Mouse (Mus musculus) liver (tissue): ENCODE data around the gene Stat3.

Source experiments
- DNase-seq: peaks from one replicate; pipeline ENCODE4 v3.0.0-alpha.2; 2020; ENCODE audit warnings: mixed read lengths

Stat3 gene

DNA sequence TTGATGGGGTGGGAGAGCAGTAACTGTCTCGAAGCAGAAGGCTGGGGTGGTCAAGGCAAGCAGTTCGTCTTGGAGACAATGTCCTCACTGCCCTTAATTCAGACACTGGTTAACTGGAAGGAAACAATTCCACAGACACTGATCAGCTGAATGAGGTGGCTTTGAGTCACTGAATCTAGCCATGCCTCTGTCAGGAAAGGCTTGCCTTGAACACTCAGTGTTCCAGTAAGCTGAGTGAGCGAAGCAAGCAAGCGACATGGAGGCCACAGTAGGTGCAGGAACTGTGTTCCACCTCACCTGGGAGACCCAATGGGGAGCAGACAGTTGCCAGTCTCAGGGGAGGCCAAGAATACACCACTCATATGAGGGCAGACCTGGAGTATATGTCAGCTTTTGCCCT lies 52.1 kb downstream of the Stat3 start:
- no peak for DNase-seq

DNA sequence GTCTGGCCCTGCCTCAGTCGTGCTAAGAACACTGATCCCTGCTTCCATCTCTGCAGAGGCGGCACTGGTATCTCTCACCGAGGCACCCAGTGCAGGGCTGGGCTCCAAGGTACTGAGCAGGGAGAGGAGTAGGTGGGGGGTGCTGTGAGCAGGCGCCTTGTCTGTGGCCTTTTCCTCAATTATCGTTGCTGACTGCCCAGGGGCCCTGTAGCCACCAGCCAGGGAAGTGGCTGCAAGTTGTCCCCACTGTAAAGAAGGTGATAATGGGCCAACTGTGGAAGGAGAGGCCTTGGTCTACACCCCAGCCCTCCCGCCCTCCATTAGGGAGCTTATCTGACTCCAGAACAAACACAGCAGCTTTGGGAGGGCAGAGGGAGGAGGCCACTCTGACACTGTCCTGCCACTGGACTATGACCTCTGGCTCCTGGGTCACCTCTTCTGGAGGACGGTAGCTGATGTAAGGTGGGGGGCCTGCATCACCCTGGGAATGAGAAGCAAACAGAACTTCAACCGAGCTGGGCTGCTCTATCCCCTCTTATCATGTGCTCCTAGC lies 53.1 kb downstream of the Stat3 start:
- peak; percentile 81 for DNase-seq

DNA sequence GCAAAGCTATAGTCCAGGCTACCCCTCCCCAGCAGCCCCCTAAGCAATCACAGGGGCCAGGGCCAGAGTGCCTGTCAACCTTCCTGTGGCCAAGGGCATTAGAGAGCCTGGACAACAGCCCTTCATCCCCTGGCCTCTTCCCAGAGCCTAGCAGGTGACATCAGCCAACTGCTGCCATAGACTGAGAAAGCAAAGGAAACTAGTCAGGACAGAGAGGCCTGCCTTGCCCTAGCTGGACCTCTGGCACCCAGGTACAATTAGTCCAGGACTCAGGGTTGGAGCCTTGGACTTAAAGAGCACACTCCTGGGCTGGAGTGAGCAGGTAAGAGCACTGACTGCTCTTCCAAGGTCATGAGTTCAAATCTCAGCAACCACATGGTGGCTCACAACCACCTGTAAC lies 53.9 kb downstream of the Stat3 start:
- no peak for DNase-seq

DNA sequence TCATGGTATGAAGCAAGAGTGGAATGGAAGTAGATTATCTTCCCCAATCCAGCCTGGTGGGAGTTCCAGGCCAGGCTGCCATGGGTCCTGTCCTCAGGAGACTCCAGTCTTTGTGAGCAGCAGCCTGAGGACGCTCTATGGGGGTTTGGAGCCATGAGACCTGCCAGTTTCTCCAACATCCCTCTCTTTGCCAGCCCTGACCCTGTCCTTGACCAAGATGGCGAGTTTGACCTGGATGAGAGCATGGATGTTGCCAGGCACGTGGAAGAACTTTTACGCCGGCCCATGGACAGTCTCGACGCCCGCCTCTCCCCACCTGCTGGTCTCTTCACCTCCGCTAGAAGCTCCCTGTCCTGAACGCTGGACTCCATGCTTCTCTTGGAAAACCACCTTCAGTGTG lies 55.7 kb downstream of the Stat3 start:
- DNase-seq, result no peak

DNA sequence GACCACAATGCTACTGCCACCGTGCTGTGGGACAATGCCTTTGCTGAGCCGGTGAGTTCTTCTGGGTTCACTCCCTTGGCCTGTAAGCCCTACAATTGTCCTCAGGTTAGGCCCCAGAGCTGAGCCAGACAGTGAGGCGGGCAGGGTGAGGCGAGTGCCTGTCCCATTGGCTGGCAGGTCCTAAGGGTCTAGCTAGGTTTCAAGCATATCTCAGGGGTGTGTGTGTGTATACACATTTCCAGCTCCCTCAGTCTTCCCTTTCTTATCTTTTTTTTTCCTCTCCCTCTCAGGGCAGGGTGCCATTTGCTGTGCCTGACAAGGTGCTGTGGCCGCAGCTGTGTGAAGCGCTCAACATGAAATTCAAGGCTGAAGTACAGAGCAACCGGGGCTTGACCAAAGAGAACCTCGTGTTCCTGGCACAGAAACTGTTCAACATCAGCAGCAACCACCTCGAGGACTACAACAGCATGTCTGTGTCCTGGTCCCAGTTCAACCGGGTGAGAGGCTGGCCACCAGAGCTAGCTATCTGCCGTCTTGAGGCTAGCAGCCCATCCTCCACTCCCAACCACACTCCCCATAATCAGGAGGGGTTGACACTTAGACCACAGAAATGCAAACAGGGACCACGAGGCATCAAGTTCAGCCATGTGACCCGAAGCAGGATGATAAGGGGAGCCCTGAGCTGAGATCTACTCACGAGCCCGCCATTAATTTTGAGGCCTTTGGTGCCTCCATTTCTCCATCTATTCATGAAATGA lies 59.8 kb downstream of the Stat3 start:
- DNase-seq, result peak; percentile 37

DNA sequence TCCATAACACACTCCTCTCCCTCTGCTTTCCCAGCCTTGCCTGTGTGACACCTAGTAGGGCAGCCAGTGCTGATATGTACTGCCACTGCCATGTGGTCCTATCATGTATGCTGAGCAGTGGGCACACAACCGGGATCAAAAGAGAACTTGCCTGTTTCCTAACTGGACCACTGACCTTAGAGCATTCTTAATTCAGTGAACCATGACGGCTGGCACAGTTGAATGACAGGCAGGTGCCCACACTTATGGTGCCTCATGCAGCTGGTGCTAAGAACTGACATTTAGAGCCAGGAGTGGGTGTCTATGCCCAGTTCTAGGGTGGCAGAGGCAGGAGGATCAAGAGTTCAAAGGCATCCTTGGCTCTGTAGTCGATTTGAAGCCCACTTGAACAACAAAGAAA lies 63.6 kb downstream of the Stat3 start:
- no peak for DNase-seq

DNA sequence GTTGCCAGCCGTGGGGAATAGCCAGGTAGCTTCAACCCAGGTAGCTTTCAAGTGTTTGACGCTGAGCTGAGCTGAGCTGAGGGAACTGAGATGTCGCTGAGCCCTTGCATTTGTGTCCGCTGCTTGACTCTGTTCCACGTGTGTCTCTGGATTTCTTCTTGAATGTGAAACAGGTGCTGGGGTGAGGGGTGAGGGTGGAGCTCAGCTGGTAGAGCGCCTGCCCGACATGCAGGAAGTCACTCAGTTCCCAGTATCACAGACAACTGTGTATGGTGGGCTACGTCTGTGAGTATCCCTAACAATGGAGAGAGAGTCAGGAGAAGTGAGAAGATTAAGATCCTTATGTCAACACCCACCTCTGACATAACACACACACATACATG lies 68.4 kb downstream of the Stat3 start:
- no peak for DNase-seq

DNA sequence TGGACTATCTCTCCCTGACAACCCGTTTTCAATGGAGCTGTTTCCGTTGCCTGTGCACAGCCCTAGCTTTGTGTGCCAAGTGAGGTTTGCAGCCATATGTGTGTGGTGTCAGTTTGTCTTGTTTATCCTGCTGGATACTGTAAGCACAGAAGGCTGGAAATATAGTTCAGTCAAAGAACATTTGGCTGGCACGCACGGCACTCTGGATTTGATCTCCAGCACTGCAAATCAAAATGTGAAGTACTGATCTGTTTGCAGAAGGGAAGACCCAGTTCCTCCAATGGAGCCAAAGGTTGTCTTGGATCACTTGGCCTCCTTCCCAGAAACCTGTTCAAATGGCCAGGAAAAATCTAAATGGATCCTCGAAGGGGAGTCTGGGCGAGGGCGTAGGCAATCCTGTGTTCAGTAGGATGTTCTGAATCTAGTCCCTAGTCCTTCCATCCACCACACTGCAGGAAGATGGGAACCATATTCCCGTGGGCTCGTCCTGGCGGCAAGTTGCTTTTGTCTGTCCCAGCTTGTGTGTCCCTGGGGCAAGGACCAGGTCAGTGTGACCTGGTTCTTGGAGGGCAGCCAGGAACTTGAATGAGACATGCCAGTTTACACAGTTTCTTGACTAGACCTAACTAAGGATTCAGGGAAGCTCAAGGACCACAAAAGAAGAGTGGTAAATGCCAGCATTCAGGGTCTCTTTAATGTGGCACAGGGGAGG lies 68.9 kb downstream of the Stat3 start:
- no peak for DNase-seq

DNA sequence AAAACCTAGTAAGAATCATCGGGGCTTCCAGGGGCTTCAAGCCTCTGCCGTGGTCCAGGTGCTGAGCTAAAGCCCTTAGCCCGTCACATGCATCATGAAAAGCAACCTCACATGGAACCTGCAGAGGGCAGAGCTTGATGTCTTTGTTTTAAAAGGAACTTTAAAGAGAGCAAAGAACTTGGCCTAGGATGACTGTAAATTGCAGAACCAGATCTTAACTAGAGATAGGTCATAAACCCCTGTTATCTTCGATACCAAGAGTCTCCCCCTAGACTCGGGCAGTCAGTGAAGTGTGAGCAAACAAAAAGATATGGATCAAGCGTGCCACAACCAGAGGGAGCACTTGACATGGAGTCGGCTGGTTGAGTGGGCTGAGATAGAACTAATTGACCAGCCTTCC lies 73.7 kb downstream of the Stat3 start:
- no peak for DNase-seq

DNA sequence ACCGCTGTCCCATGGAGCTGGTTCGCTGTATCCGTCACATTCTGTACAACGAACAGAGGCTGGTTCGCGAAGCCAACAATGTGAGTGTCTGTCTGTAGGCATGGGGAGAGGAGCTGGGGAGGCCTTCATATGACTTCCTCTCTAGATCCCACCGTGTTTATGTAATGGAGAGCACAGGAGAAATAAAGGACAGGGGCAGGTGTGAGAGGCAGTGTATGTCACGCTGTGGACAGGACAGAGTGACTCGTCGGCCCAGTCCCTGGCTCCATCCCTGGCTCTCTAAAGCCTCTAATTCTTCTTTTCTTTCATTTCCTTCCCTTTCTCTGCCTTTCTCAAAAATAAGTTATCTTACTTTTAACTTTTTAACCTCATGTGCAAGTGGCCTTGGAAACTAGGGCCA lies 76.2 kb downstream of the Stat3 start:
- no peak for DNase-seq

DNA sequence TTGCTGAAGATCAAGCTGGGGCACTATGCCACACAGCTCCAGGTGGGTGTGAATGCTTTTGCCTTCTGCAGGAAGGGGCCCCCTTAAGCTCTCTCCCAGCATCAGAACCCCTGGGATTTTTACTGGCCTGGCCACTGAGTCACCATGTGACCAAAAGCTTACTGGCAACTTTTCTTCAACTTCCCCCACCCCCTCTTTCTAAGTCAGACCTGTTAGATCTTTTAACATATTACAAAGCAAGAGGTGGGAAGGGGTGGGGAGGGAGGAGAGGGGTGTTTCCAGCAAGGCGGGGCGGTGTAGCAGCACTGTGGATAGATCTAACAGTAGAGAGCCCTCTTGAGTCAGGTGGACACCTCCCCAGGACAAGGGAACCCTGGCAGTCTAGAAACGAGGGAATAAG lies 77.5 kb downstream of the Stat3 start:
- peak; percentile 28 for DNase-seq

DNA sequence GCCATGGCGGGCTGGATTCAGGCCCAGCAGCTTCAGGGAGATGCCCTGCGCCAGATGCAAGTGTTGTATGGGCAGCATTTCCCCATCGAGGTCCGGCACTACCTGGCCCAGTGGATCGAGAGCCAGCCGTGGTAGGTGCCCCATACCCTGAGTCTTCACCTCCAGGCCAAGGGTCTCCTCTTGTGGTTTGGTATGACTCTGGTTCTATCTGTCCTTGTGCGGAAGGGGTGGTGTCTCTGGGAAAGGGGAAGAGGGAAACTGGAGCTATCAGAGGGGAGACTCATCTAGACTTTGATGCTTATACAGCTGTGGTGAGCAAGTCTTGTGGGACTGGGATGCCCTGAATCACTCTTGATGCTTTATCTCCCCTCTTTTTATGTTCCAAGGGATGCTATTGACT lies 78.0 kb downstream of the Stat3 start:
- DNase-seq, result peak; percentile 2

DNA sequence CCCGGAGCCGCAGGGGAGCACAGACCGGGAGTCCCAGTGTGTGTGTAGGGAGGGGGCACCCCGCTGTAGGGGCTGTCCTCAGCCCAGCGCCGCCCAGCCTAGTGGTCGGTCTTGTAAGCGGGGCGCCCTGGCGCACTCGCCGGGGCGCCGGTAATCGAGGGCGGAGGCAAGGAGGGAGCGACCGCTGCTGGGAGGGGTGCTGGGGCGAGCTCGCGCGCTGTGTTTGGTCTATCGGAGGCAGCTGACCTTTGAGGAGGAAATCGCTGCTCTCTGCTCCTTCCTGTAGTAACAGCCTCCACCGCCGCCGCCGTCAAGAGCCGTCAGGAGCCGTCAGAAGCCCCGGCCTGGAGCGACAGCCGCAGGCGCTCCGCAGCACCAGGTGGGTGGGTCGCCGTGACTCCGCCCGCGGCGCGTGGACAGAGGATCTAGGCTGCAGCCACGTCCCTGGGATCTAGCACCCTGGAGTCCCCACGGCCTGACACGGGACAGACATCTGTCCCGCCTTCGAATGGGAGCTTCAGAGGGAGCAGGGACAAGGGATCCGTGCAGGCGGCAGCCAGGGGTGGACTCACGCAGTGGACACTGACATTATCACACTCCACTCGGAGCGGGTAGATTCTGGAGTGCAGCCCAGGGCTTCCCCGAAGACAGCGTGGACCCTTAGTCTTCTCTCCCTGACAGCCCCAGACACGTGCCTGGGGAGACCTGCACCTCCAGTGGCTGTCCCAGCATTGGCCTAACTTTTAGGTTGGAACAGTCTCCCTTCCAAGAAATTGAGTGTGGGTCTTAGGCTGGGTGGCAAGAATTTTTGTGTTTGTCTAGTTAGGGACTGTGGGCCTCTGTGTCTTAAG lies 78.9 kb downstream of the Stat3 start:
- peak; percentile 85 for DNase-seq

DNA sequence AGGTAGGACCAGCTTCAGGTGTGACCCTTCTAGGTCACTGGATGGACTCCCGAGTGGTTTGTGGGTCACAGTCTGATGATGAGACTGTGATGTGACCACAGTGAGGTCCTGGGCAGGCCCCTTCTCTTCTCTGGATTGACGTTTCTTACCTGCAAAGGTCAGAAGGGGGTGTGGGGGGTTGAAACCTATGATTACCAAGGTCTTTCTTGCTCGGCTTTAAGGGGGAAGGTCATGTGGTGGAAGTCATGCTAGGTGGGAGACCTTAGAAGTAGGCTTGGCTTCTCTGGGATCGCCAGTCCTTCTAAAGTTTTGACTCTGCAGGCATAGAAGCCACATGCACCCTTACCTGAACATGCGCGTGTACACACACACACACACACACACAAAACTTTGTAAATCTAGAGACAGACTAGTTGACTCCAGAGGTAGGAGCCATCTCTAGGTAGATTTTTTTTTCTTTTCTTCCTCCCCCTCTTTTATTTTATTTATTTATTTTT lies 79.7 kb downstream of the Stat3 start:
- no peak for DNase-seq

DNA sequence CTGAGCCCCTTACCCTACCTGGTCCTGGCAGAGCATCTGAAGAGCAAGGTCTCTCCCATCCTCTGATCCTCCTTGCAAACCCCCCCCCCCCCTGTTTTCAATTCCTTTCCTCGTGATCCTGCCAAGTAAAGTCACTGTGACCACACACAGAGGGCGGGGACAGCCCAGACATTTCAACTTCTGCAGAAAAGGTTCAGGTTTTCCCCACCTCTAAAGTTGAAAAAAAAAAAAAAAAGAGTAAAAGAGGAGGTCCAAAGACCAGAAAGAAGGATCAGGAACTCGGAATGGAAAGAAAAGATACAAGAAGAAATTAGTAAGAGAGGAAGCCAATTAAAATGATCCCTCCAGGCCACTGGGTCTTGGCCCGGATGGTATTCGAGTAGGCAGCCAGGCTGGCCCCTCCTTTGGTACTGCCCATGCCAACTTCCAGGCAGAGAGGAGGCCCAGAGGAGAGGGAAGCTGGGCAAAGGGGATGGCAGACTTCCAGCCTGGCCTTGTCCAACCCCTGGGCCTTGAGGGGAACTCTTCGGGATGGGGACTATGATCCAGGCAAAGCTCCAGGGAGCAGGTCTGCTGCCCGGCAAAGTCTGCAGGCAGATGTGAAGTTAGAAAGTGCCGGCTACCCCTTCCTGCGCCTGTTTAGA lies 80.3 kb downstream of the Stat3 start, which contains the start of gene Stat5a:
Gene Stat5a (plus strand): TSS at position 417 of the 644 bp plus-strand sequence.
- no peak for DNase-seq

DNA sequence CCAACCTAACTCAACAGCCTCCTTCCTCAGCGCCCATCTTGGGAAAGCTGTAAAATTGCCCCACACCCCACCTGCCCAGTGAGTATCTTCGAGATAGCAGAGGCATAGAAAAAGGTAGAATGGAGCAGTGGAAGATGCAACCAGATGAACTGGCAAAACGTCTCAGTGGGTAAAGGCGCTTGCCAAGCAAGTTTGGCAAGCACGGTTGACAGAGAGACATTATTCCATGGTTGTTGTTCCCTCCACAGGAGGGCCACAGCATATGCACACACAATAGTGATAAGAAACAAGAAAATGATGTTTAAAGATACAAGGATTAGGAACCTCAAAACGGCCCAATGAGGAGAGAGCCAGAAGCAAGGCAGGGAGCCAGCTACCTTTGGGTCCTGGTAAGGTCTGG lies 81.4 kb downstream of the Stat3 start:
- DNase-seq, result no peak

DNA sequence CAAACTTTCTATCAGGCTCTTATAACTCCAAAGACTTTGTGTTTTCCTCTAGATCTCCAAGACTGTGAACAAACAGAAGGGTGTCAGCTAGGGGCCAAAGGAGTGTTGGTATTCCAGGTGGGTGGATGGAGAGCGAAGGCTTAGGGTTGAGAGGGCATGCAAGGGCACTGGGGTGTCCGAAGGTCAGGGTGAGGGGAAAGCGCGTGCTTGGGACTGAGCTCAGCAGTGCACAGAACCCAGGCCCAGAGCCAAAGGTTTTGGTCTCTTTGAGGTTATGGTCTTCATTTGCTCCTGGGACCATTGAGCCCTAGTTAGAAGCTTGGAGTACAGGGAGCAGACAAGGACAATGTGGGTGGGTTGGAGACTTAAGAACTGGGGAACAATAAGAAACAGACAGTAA lies 84.2 kb downstream of the Stat3 start:
- no peak for DNase-seq

DNA sequence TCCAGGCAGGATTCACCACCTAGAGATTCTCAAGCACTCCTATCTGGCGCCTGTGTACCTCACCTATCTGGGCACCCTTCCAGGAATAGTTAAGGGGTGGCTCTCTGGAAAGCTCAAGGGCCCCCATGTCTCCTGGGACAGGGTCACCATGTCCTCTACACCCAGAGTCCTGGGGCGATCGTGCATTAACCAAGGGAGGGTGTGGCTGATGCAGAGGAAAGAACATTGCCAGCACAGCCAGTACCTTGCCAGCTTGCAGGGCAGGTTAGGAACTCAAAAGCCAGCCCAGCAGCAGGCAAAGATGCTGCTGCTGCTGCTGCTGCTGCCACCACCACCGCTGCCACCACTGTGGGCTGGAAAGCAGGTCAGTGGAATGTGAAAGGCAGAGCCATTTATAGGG lies 85.1 kb downstream of the Stat3 start:
- DNase-seq, result no peak

DNA sequence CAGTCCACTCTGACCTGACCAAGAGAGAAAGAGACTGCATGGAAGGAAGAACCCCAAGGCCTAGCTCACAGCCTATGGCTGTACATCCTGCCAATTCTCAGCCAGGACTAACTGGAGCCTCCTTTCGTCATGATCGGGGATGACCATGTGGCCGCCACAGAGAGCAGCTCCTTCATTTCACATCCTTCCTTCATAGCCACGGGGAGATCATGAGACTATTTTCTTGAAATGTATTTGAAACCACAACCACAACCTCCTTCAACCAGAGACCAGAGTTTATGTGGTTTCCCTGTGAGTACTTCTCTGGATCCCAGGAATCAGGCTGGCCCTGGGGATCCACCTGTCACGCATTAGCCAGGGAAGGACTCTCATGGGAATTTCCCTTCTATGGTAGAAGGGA lies 86.3 kb downstream of the Stat3 start:
- no peak for DNase-seq

DNA sequence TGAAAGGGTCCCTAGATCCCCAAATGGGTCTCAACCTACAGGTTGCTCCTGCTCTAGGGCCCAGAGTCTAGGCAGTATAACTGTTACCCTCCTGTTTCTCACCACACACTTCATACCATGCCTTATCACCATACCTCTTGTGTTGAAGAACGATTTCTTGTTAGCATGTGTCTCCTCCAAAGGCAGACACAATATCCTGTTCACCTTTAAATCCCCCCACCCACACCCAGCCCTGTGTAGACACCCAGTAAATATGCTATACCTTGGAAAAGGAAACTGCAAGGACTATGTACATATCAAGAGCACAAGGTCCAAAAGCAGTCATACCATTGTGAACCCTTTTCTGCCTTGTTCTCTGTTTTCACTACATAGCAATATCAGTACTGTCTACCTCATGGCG lies 87.3 kb downstream of the Stat3 start:
- DNase-seq, result no peak

DNA sequence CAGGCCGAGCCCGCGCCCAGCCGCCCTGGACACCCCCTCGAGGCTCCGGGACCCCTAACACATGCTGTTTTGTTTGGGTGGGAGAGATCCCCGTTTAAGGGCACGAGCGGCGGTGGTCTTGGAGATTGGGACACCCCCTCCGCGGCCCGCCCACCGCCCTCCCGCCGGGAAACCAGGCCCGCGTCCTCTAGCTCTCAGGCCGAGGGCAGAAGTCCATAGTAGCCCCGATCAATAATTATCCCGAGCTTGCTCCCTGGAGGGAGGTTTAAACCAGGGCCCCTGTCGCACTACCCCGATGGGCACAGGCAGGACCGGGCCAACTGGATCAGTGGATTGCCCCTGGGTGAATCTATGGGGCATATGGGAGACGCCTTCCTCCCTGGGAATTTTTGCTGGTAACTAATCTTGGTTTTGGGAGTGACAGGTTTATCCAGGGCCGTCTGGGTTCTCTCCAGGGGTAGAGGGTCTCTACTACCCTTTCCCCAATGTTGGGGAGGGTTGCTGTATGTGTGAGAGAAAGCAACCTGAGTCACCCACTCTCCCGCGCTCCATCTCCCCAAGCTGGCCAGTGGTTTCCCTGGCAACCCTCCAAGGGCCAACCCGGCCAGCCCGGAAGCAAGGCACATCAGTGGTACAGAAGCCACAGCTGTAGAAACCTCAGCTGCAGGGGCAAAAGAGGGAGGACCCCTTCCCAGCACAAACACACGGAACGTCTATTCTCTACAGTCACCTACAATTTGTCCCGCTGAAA lies 88.4 kb downstream of the Stat3 start:
- DNase-seq, result peak; percentile 56
